Mouse (Mus musculus): ENCODE measurements around the gene Madcam1. TPM values are rescaled to one million over a fixed set of nuclear protein-coding genes. Genes with fewer than 3 reads are reported as not detected.

Gene Madcam1
- total and polyA plus RNA-seq, 3 experiments = 61.9 to 171 (median 110) TPM

DNA sequence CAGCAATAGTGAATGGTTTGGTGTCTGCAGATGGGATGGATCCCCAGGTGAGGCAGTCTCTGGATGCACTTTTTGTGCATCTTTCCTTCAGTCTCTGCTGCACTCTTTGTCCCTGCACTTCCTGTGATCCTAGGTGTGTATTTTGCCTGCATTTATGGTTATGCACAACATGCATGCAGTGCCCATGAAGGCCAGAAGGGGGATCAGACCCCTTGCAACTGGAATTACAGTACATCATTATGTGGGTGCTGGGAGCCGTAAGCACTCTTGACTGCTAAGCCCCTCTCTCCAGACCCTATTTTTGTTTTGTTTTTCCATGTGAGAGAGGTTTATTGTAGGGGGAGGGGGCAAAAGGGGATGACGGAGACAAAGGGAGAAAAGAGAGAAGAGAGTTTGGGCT is 4.1 kb upstream of the Madcam1 start:
- Histone ChIP-seq H3K4me3 (replicated peaks in 1 of 3; ENCODE audit: low read depth in 2 of 3, low read length in 2 of 3, poor library complexity in 1 of 3) (no peak overlapping the region), H3K9me3 (replicated peaks; ENCODE audit: low read length) (no peaks in the 10 kb centered on the region), H3K9ac (ENCODE audit: insufficient read depth, low read depth) (no peak overlapping the region), H3K4me2 (ENCODE audit: insufficient read depth, low read depth, poor library complexity, severe bottlenecking) (no peak overlapping the region), H3K36me3 (replicated peaks in 1 of 2; ENCODE audit: control insufficient read depth in 1 of 2, insufficient read depth in 1 of 2, low read length in 1 of 2) (no peaks in the 10 kb centered on the region), H3K4me1 (ENCODE audit: control insufficient read depth in 1 of 2, insufficient read depth in 2 of 2) (peaks cover 17 to 30% of the 10 kb centered on the region in 2 experiments), H3K27ac (ENCODE audit: insufficient read depth, low read depth) (no peak overlapping the region), H3K79me2 (replicated peaks; ENCODE audit: control insufficient read depth, extremely low read depth, insufficient read depth, poor library complexity, severe bottlenecking) (no peaks in the 10 kb centered on the region), H3K27me3 (replicated peaks) (peaks cover 21% of the 10 kb centered on the region)
- peak; percentile 41 for DNase-seq (ENCODE audit: extremely low read depth)
- in situ Hi-C loops (cut with MboI; ENCODE audit: low pct_ligation_motif_present, low pct_unique_long_range_greater_than_20kb, low sequenced_read_pairs) (no loop called here), dilution Hi-C loops (cut with MboI; ENCODE audit: extremely low pct_ligation_motif_present, extremely low pct_unique_long_range_greater_than_20kb, low sequenced_read_pairs) (no loop called here)
- TF ChIP-seq IRF4 (IDR thresholded peaks at IDR 0.05; ENCODE audit: low read depth, low read length) (no peak), HCFC1 (IDR thresholded peaks at IDR 0.05; ENCODE audit: low read depth, low read length) (no peak), MYC (IDR thresholded peaks at IDR 0.05; ENCODE audit: low read depth, low read length) (no peak), CTCF (conservative IDR thresholded peaks at IDR 0.05 in 1 of 2, IDR thresholded peaks at IDR 0.05 in 1 of 2; ENCODE audit: low read depth in 2 of 2, low read length in 2 of 2) (peak; percentile 31 to 62), SIN3A (IDR thresholded peaks at IDR 0.05; ENCODE audit: low read length) (no peak), ETS1 (conservative IDR thresholded peaks at IDR 0.05; ENCODE audit: low read depth, low read length) (no peak)

DNA sequence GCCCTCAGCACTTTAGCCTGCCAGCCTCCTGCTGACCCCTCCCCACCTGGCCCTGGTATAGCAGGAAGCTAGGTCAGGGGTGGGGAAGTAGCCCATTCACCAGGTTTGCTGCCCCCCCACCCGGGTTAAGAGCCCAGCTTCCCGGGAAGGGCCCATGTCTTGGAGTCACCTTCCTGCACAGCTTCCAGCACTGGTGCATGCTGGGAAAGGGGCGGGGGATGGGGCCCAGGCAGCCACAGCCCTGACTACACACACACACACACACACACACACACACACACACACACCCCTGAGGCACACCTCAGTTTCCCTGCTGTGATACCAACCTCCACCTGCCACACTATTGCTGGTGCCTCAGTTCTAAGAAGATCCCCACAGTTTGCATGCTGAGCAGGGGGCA is 2.5 kb upstream of the Madcam1 start:
- Histone ChIP-seq H3K79me2 (replicated peaks; ENCODE audit: control insufficient read depth, extremely low read depth, insufficient read depth, poor library complexity, severe bottlenecking) (peaks cover 4% of the 10 kb centered on the region; the same call in 1 of the 2 replicates), H3K9ac (ENCODE audit: insufficient read depth, low read depth) (no peak overlapping the region), H3K4me1 (ENCODE audit: control insufficient read depth in 1 of 2, insufficient read depth in 2 of 2) (peaks cover 28 to 46% of the 10 kb centered on the region in 2 experiments), H3K36me3 (replicated peaks in 1 of 2; ENCODE audit: control insufficient read depth in 1 of 2, insufficient read depth in 1 of 2, low read length in 1 of 2) (peaks cover 0 to 11% of the 10 kb centered on the region in 2 experiments), H3K27ac (ENCODE audit: insufficient read depth, low read depth) (no peak overlapping the region), H3K9me3 (replicated peaks; ENCODE audit: low read length) (no peaks in the 10 kb centered on the region), H3K4me2 (ENCODE audit: insufficient read depth, low read depth, poor library complexity, severe bottlenecking) (no peak overlapping the region), H3K27me3 (replicated peaks) (peaks cover 9% of the 10 kb centered on the region), H3K4me3 (replicated peaks in 1 of 3; ENCODE audit: low read depth in 2 of 3, low read length in 2 of 3, poor library complexity in 1 of 3) (peak overlapping the region in 1 of 3 experiments; percentile 7)
- TF ChIP-seq CHD2 (IDR thresholded peaks at IDR 0.05; ENCODE audit: low read length) = no peak
- no peak for TF ChIP-seq RAD21 (IDR thresholded peaks at IDR 0.05; ENCODE audit: low read depth, low read length)
- TF ChIP-seq RCOR1 (conservative IDR thresholded peaks at IDR 0.05; ENCODE audit: low read depth, low read length) = no peak
- TF ChIP-seq ELF1 (IDR thresholded peaks at IDR 0.05; ENCODE audit: low read depth, low read length) = 0 out of 2 replicates have a peak, but pooled peaks have one; percentile 14
- no peak for TF ChIP-seq HCFC1 (IDR thresholded peaks at IDR 0.05; ENCODE audit: low read depth, low read length)
- DNase-seq (ENCODE audit: extremely low read depth) = no peak
- in situ Hi-C loops (cut with MboI; ENCODE audit: low pct_ligation_motif_present, low pct_unique_long_range_greater_than_20kb, low sequenced_read_pairs) = no loop called here
- dilution Hi-C loops (cut with MboI; ENCODE audit: extremely low pct_ligation_motif_present, extremely low pct_unique_long_range_greater_than_20kb, low sequenced_read_pairs) = no loop called here

DNA sequence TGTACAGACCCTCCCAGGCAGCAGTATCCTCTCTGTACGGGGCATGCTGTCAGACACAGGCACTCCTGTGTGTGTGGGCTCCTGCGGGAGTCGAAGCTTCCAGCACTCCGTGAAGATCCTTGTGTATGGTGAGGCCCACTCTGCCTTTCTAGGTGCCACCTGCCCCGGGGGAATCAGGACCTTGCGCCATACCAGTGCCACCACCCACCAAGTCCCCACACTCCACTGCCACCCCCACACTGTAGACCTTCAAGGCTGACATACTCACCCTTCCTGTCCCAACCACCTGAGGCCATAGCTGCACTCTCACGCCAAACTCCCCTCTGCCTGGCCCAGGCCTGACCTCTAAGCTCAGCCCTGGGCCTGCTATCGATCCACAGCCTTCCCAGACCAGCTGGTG is 692 bp downstream of the Madcam1 start:
- dilution Hi-C loops (cut with MboI; ENCODE audit: extremely low pct_ligation_motif_present, extremely low pct_unique_long_range_greater_than_20kb, low sequenced_read_pairs) = no loop called here
- TF ChIP-seq USF1 (IDR thresholded peaks at IDR 0.05; ENCODE audit: low read depth, low read length) (no peak), CTCF (conservative IDR thresholded peaks at IDR 0.05 in 1 of 2, IDR thresholded peaks at IDR 0.05 in 1 of 2; ENCODE audit: low read depth in 2 of 2, low read length in 2 of 2) (no peak), CHD1 (IDR thresholded peaks at IDR 0.05; ENCODE audit: low read depth, low read length) (no peak), PAX5 (IDR thresholded peaks at IDR 0.05; ENCODE audit: low read length) (no peak), GABPA (IDR thresholded peaks at IDR 0.05; ENCODE audit: insufficient replicate concordance, low read depth, low read length) (no peak), ZNF384 (IDR thresholded peaks at IDR 0.05; ENCODE audit: low read depth, low read length) (no peak), IRF4 (IDR thresholded peaks at IDR 0.05; ENCODE audit: low read depth, low read length) (no peak), MEF2A (IDR thresholded peaks at IDR 0.05; ENCODE audit: borderline replicate concordance, low read depth, low read length) (no peak), POLR2A (IDR thresholded peaks at IDR 0.05; ENCODE audit: low read depth, low read length) (no peak), SMC3 (IDR thresholded peaks at IDR 0.05; ENCODE audit: low read depth, low read length) (no peak), ETS1 (conservative IDR thresholded peaks at IDR 0.05; ENCODE audit: low read depth, low read length) (no peak), ZC3H11A (IDR thresholded peaks at IDR 0.05; ENCODE audit: low read depth, low read length) (no peak), MXI1 (IDR thresholded peaks at IDR 0.05; ENCODE audit: low read depth, low read length) (no peak), MAZ (IDR thresholded peaks at IDR 0.05; ENCODE audit: low read depth, low read length) (no peak), HCFC1 (IDR thresholded peaks at IDR 0.05; ENCODE audit: low read depth, low read length) (no peak), EP300 (IDR thresholded peaks at IDR 0.05; ENCODE audit: low read length) (no peak)

More for the DNA sequence above, 692 bp downstream of the Madcam1 start:
- H3K4me1 ChIP-seq (ENCODE audit: control insufficient read depth in 1 of 2, insufficient read depth in 2 of 2) = peaks cover 31 to 59% of the 10 kb centered on the region in 2 experiments
- H3K9me3 ChIP-seq (replicated peaks; ENCODE audit: low read length) = no peaks in the 10 kb centered on the region
- peaks cover 0 to 25% of the 10 kb centered on the region in 2 experiments for H3K36me3 ChIP-seq (replicated peaks in 1 of 2; ENCODE audit: control insufficient read depth in 1 of 2, insufficient read depth in 1 of 2, low read length in 1 of 2)
- H3K4me3 ChIP-seq (replicated peaks in 1 of 3; ENCODE audit: low read depth in 2 of 3, low read length in 2 of 3, poor library complexity in 1 of 3) = peak overlapping the region; percentile 59 to 78 (median 69)
- H3K9ac ChIP-seq (ENCODE audit: insufficient read depth, low read depth) = peak overlapping the region; percentile 71
- no peak for DNase-seq (ENCODE audit: extremely low read depth)
- H3K4me2 ChIP-seq (ENCODE audit: insufficient read depth, low read depth, poor library complexity, severe bottlenecking) = peak overlapping the region; percentile 65
- H3K79me2 ChIP-seq (replicated peaks; ENCODE audit: control insufficient read depth, extremely low read depth, insufficient read depth, poor library complexity, severe bottlenecking) = peaks cover 5% of the 10 kb centered on the region; the same call in 1 of the 2 replicates
- H3K27me3 ChIP-seq (replicated peaks) = no peaks in the 10 kb centered on the region
- H3K27ac ChIP-seq (ENCODE audit: insufficient read depth, low read depth) = peak overlapping the region; percentile 52
- in situ Hi-C loops (cut with MboI; ENCODE audit: low pct_ligation_motif_present, low pct_unique_long_range_greater_than_20kb, low sequenced_read_pairs) = no loop called here
